17 mouse cellular contexts compared by ENCODE assay signal in the genomic region with DNA sequence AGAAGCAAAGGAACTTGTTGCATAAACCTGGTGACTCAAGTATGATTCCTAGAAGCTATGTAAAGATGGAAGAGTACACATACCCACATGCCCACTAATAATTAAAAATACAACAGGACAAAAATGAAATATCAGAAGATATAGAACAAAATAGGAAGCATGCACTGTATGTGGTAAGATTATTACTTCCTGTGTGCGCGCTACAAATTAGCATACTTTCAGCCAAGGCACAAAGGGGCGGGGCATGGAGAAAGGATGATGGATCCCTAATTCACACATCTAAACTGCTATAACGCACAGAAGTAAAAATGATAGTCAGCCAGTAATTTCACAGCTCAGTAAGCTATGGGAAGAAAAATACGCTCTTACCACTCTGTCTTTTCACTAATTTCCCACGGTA. TPM values are rescaled to one million over a fixed set of nuclear protein-coding genes. Genes with fewer than 3 reads are reported as not detected.
DNase-seq lines count a peak whose midpoint lies in the region; ATAC-seq lines count a peak whose summit lies in the region.
"Had no signal": no experiment of that assay in that cellular context is flagged by ENCODE, and none has a peak within 500 bp of the region (broad histone marks: within the 10 kb centered on the region; RNA-seq: fewer than 3 reads in every experiment).

No protein-coding gene starts in this region.

- ATAC-seq in common myeloid progenitor, adult 5-6 weeks (replicated peaks; ENCODE audit: low read depth, poor library complexity, severe bottlenecking): peak; percentile 74
- ATAC-seq in megakaryocyte, adult 5-6 weeks (ENCODE audit: poor library complexity, severe bottlenecking): peak; percentile 60; the same call in 1 of the 2 replicates
- ATAC-seq: activated CD4-positive, CD25-positive, alpha-beta regulatory T cell, adult 4 months; forebrain, embryonic 14.5 days; forebrain, embryonic 16.5 days; Patski had no signal

- no peak for DNase-seq in left cerebral cortex, postnatal 10 days (ENCODE audit: extremely low spot score in 1 of 2, low spot score in 2 of 2)
- no peak for DNase-seq in thymus, postnatal 10 days (ENCODE audit: low spot score in 2 of 2)
- no peak for DNase-seq in thymus, postnatal 25 days
- DNase-seq: adrenal gland, adult 8-10 months; adrenal gland, postnatal 25 days; cerebellum, adult 11 months; cerebellum, adult 18-20 months; cerebellum, adult 8-10 months; cerebellum, adult 9-11 months; cerebellum, postnatal 14 days; cerebellum, postnatal 36 days had no signal

- intact Hi-C loops in left cerebral cortex, postnatal 10 days (cut with DNase I): no loop called here

RNA-seq across cellular contexts. Expression of gene Dcaf5, which starts 32.3 kb away (rescaled TPM):
- 19.0 and 19.2 TPM in 2 replicates for total RNA-seq in common myeloid progenitor, adult 5-6 weeks (2017)
- 8.5 and 9.5 TPM in 2 replicates for total RNA-seq in megakaryocyte, adult 5-6 weeks (2015)
- total RNA-seq in megakaryocyte, adult 5-6 weeks (2017): 14.2 and 15.4 TPM in 2 replicates
- total RNA-seq in left cerebral cortex, postnatal 10 days (2021): 10 to 100 TPM; 71.3 to 72.2 TPM

RNA-seq across cellular contexts. Expression of gene Exd2, which starts 58.8 kb away (rescaled TPM):
- 11.9 and 17.7 TPM in 2 replicates for total RNA-seq in common myeloid progenitor, adult 5-6 weeks (2017)
- total RNA-seq in megakaryocyte, adult 5-6 weeks (2015): 10.6 and 11.1 TPM in 2 replicates
- 9.9 and 12.9 TPM in 2 replicates for total RNA-seq in megakaryocyte, adult 5-6 weeks (2017)
- 10 to 100 TPM; 91.3 to 97.4 TPM for total RNA-seq in left cerebral cortex, postnatal 10 days (2021)
